Mouse (Mus musculus) forebrain, embryonic 16.5 days (tissue): Measurements from ENCODE around the gene Aff3. TPM values are rescaled to one million over a fixed set of nuclear protein-coding genes. Genes with fewer than 3 reads are reported as not detected.
A peak's percentile ranks its signal among the peaks of the same experiment; 100 is the strongest.

Experiments
- ATAC-seq: fragments of 200-750 bp; cut with Nextera tagmentation; 2 replicates; pipeline ENCODE4 v1.8.0; 2017; ENCODE audit warnings: mild to moderate bottlenecking, moderate library complexity
- H3K27ac ChIP-seq: fragments of 300-500 bp; sonication (generic); 2 replicates; pipeline ENCODE4 v1.5.1; 2014; ENCODE audit warnings: low read length, control low read depth
- H3K27me3 ChIP-seq: fragments of 300-500 bp; sonication (generic); replicated peaks from 2 replicates; pipeline ENCODE4 v1.6.1; 2014; ENCODE audit warnings: low read length; ENCODE audit not compliant: control insufficient read depth, insufficient read depth
- H3K36me3 ChIP-seq: fragments of 300-500 bp; sonication (generic); 2 replicates; pipeline ENCODE4 v1.6.1; 2014; ENCODE audit not compliant: control insufficient read depth, insufficient read depth
- H3K4me1 ChIP-seq: fragments of 300-500 bp; sonication (generic); replicated peaks from 2 replicates; pipeline ENCODE4 v1.6.1; 2014; ENCODE audit warnings: low read length; ENCODE audit not compliant: control insufficient read depth, insufficient read depth
- H3K4me2 ChIP-seq: fragments of 300-500 bp; sonication (generic); 2 replicates; pipeline ENCODE4 v1.6.1; 2014; ENCODE audit warnings: mild to moderate bottlenecking, low read length, control low read depth
- H3K4me3 ChIP-seq: fragments of 300-500 bp; sonication (generic); replicated peaks from 2 replicates; pipeline ENCODE4 v1.5.1; 2014; ENCODE audit warnings: mild to moderate bottlenecking, low read length, control low read depth
- H3K9ac ChIP-seq: fragments of 300-500 bp; sonication (generic); replicated peaks from 2 replicates; pipeline ENCODE4 v1.6.1; 2014; ENCODE audit warnings: low read depth, low read length, control low read depth
- H3K9me3 ChIP-seq: fragments of 300-500 bp; sonication (generic); 2 replicates; pipeline ENCODE4 v1.6.1; 2016; ENCODE audit warnings: low read length; ENCODE audit not compliant: control insufficient read depth
- WGBS: fragments of 180-500 bp; shearing (Covaris S2); extraction: QIAGEN DNeasy Blood & Tissue Kit; methylation state at CpG from one replicate; pipeline ENCODE4 v1.1.7; 2014; 5-methylcytosine and 5-hydroxymethylcytosine counted together
- polyA plus RNA-seq: library from polyadenylated mRNA; unstranded; fragments of >200 nt; fragmentation: Nextera tagmentation; extraction: Ambion mirVana; gene quantifications from 2 replicates; pipeline ENCODE4 v1.2.1, GENCODE M21; 2015

Aff3 gene
- polyA plus RNA-seq, 1 experiment from 2014 or later: 16.9 TPM

- Histone ChIP-seq H3K9ac (no peak overlapping the region), H3K9me3 (no peaks in the 10 kb centered on the region), H3K4me2 (no peak overlapping the region), H3K4me1 (peaks cover 10% of the 10 kb centered on the region), H3K27me3 (no peaks in the 10 kb centered on the region), H3K27ac (peak overlapping the region; percentile 47; the same call in 1 of the 2 replicates), H3K36me3 (no peaks in the 10 kb centered on the region), H3K4me3 (no peak overlapping the region)
- ATAC-seq: peak; percentile 49
- WGBS: 66% methylated on average over 9 of the region's 9 CpGs
Measured at GRCm38 (mm10) chr1:38478246-38478743, 186.5 kb downstream of the Aff3 start.

GRCm38 (mm10) chr1:38470817-38471216 is 193.9 kb downstream of the Aff3 start:
- H3K27ac ChIP-seq: no peak overlapping the region
- 77% methylated on average over 11 of the region's 11 CpGs for WGBS
- H3K27me3 ChIP-seq: no peaks in the 10 kb centered on the region
- H3K36me3 ChIP-seq: no peaks in the 10 kb centered on the region
- peaks cover 5% of the 10 kb centered on the region for H3K4me1 ChIP-seq
- no peak overlapping the region for H3K4me2 ChIP-seq
- no peak for ATAC-seq
- H3K9me3 ChIP-seq: no peaks in the 10 kb centered on the region
- no peak overlapping the region for H3K4me3 ChIP-seq
- H3K9ac ChIP-seq: no peak overlapping the region

GRCm38 (mm10) chr1:38470166-38470565 is 194.6 kb downstream of the Aff3 start:
- H3K27me3 ChIP-seq: no peaks in the 10 kb centered on the region
- 86% methylated on average over 5 of the region's 5 CpGs for WGBS
- no peak overlapping the region for H3K27ac ChIP-seq
- no peaks in the 10 kb centered on the region for H3K36me3 ChIP-seq
- H3K9ac ChIP-seq: no peak overlapping the region
- ATAC-seq: no peak
- H3K4me1 ChIP-seq: peaks cover 5% of the 10 kb centered on the region
- H3K9me3 ChIP-seq: no peaks in the 10 kb centered on the region
- no peak overlapping the region for H3K4me2 ChIP-seq
- no peak overlapping the region for H3K4me3 ChIP-seq

- ATAC-seq: peak; percentile 81
- no peak overlapping the region for H3K27ac ChIP-seq
- no peak overlapping the region for H3K9ac ChIP-seq
Measured at GRCm38 (mm10) chr1:38467305-38468083, 197.3 kb downstream of the Aff3 start.

GRCm38 (mm10) chr1:38456719-38457269 is 208.0 kb downstream of the Aff3 start:
- Histone ChIP-seq H3K4me1 (peaks cover 9% of the 10 kb centered on the region), H3K36me3 (no peaks in the 10 kb centered on the region), H3K4me2 (no peak overlapping the region), H3K4me3 (no peak overlapping the region), H3K27me3 (no peaks in the 10 kb centered on the region), H3K9me3 (no peaks in the 10 kb centered on the region), H3K9ac (no peak overlapping the region), H3K27ac (no peak overlapping the region)
- WGBS: 54% methylated on average over 7 of the region's 7 CpGs
- 0 out of 2 replicates have a peak, but pooled peaks have one; percentile 43 for ATAC-seq

More at GRCm38 (mm10) chr1:38467305-38468083, 197.3 kb downstream of the Aff3 start:
- Histone ChIP-seq H3K27me3 (no peaks in the 10 kb centered on the region), H3K4me3 (no peak overlapping the region), H3K9me3 (no peaks in the 10 kb centered on the region), H3K4me2 (no peak overlapping the region), H3K36me3 (no peaks in the 10 kb centered on the region), H3K4me1 (peaks cover 5% of the 10 kb centered on the region)
- 48% methylated on average over 7 of the region's 7 CpGs for WGBS

- no peaks in the 10 kb centered on the region for H3K9me3 ChIP-seq
- peaks cover 25% of the 10 kb centered on the region for H3K4me1 ChIP-seq
- no peak for ATAC-seq
- H3K27ac ChIP-seq: no peak overlapping the region
- no peak overlapping the region for H3K9ac ChIP-seq
- H3K4me3 ChIP-seq: no peak overlapping the region
- H3K27me3 ChIP-seq: no peaks in the 10 kb centered on the region
- no peaks in the 10 kb centered on the region for H3K36me3 ChIP-seq
- WGBS: 93% methylated on average over 8 of the region's 8 CpGs
- H3K4me2 ChIP-seq: no peak overlapping the region
Measured at GRCm38 (mm10) chr1:38454921-38455320, 209.8 kb downstream of the Aff3 start.

GRCm38 (mm10) chr1:38451367-38451766 is 213.4 kb downstream of the Aff3 start:
- H3K4me1 ChIP-seq: peaks cover 25% of the 10 kb centered on the region
- no peak overlapping the region for H3K4me3 ChIP-seq
- H3K9ac ChIP-seq: no peak overlapping the region
- H3K36me3 ChIP-seq: no peaks in the 10 kb centered on the region
- no peaks in the 10 kb centered on the region for H3K9me3 ChIP-seq
- 92% methylated on average over 6 of the region's 6 CpGs for WGBS
- ATAC-seq: no peak
- no peaks in the 10 kb centered on the region for H3K27me3 ChIP-seq
- H3K4me2 ChIP-seq: no peak overlapping the region
- H3K27ac ChIP-seq: peak overlapping the region; percentile 33

GRCm38 (mm10) chr1:38450677-38451076 is 214.1 kb downstream of the Aff3 start:
- ATAC-seq: peak; percentile 93
- WGBS: 26% methylated on average over 12 of the region's 12 CpGs
- H3K9me3 ChIP-seq: no peaks in the 10 kb centered on the region
- H3K36me3 ChIP-seq: no peaks in the 10 kb centered on the region
- peaks cover 27% of the 10 kb centered on the region for H3K4me1 ChIP-seq
- no peaks in the 10 kb centered on the region for H3K27me3 ChIP-seq
- H3K9ac ChIP-seq: no peak overlapping the region
- H3K4me2 ChIP-seq: no peak overlapping the region
- no peak overlapping the region for H3K4me3 ChIP-seq
- peak overlapping the region; percentile 33 for H3K27ac ChIP-seq

GRCm38 (mm10) chr1:38449816-38450478 is 214.8 kb downstream of the Aff3 start:
- WGBS: 56% methylated on average over 7 of the region's 7 CpGs
- H3K9me3 ChIP-seq: no peaks in the 10 kb centered on the region
- H3K9ac ChIP-seq: no peak overlapping the region
- peaks cover 27% of the 10 kb centered on the region for H3K4me1 ChIP-seq
- H3K27me3 ChIP-seq: no peaks in the 10 kb centered on the region
- no peak overlapping the region for H3K4me2 ChIP-seq
- no peaks in the 10 kb centered on the region for H3K36me3 ChIP-seq
- no peak overlapping the region for H3K4me3 ChIP-seq
- no peak for ATAC-seq
- H3K27ac ChIP-seq: peak overlapping the region; percentile 33
